Mouse (Mus musculus) thymus, postnatal 25 days (tissue): ENCODE measurements at regions not wholly inside any gene's neighbourhood (a gene's known extent, or its start where the extent isn't known, plus 50 kb on each side); places are given as distances from the start of the nearest gene placed in this dataset.

Experiments used
- DNase-seq: peaks from one replicate; pipeline ENCODE4 v3.0.0; 2022

DNA sequence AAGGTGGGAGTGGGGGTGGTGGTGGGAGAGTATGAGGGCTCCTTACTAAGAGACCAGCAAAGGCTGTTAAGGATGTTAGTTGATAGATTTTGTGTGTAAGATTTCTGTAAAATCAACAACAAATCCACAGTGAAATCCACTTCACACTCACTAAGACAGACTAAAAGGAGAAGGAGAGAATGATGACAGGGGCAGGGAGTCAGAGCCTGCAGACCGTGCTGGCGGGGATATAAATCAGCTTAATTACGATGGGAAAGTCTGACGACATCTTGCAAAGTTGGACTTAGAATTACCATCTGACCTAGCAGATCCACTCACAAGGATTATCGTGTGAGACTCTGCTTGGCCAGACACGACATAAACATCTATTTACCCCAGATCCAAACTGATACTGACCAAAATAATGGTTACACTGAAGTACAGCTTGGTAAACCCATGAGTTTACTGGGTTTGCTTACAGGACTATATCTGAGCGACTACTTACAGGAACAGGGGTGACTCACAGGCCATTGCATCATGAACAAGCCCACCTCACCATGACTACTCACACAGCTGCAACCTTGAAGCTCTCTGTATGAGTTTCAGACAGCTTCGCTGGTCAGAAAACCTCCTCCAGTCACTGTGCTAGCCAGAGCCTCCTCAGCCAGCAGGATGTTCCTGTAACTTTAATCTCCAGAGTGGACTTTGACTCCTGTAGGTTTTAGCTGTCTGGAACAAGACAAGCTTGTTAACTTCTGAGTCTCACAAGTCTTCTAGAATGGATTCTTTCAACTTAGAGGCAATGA is 50.5 kb upstream of the Ednra start:
- DNase-seq = no peak

DNA sequence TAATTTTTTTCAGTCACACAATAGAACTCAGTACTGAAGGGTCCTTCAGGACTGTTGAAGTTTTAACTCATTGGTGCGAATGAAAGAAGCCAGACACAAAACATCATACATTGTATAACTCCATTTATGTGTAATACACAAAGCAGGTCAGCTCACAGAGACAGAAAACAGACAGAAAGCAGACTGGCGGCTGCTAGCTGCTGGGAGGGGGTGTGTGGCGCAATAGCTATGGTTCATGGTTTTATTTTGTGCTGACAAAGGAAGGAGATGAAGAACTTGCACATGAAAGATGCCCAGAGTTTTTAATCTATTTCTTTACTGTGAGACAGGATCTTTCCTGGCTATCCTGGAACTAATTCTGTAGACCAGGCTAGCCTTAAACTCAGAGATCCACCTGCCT is 51.3 kb upstream of the Ednra start:
- DNase-seq = no peak

DNA sequence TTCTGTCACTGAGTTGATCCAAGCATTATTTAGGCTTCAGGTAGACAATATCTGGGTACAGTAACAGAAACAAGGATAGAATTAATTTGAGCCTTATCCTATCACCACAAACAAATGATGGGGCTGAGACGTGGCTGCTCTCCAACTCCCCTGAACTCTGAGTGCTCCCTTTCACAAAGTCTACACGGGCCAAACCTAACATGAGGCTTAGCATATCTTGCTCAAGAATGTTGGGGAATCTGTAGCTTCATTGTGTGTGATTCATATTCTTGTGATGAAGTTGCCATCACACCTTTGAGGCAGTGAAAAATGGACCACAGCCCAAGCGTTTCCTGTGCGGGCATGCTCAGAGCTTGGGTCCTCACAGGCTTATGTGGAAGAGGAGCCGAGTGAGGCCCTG is 53.3 kb upstream of the Ednra start:
- DNase-seq = no peak

DNA sequence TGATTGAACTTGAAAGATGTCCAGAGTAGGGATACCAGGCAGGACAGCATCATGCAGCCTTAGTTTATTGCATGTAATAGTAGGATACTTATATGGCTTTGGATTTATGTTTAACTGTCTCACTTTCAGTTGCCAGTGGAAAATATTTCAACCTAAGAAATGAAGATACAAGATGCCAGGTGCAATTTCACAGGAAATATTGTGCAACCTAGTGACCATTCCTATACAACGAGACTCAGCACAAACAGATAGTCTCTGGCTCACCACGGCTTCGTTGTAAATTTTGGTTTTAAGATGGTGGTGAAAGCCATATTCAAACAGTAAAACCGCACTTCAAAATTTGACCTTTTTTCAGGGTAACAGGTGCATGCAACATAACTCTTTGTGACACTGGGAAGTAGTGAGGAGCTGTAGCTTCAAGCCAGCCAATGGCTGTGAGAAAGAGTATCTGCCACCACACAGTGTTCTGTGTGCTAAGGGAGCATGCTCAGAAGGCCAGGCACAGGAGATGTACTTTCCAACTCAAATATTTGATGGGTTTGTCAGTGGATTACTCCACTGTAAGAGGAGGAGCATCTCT is 61.5 kb upstream of the Ednra start:
- DNase-seq = no peak

DNA sequence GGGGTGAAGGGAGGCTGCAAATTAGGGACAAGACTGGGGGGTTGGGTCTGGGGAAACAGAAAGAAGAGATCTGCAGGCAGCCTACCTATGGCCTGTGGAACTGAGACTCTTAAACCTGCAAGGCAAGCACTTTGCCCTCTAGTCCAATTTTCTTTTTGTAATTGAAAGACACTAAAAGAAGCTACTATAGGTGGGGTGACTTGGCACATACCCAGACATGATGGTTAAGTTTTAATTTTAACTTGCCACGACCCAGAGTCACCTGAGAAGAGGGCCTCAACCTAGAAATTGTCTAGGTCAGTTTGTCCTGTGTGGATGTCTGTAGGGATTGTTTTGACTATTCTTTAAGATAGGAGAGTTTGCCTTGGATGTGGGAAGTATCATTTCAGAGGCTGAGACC is 70.6 kb upstream of the Ednra start:
- no peak for DNase-seq

DNA sequence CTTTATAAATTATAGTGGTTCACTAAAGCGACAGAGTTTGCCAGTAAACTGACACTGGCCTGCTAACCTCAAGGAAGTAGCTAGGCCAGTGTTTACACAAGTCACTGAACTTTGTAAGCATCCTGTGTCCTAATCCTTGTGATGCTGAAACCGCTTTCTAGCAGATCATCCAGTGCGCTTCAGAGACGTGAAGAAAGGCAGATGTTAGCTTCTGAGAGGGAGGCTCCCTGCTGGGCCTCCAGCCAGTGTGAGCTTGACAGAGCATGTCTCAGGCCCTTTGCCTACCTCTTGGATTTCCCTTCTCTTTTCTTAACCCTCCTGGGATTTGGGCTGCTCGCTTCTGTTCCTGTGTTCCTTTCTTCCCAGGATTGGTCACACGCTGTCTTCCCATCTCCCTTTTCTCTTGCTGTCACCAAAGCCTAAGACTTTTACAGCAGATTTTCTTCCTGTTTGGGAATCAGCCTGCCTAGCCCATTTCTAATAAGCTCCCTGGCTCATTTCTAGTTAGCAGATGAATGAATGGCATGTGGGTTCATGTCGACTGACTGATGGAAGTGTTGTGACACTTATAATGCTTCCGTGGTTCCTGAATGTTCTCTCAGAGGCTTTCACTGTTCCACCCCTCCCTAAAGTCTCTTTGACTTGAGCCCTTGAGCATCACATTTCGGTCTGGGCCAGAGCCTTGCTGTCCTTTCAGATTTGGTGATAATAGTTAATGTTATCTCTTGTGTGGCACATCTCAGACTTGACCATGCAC is 79.1 kb upstream of the Ednra start:
- no peak for DNase-seq

DNA sequence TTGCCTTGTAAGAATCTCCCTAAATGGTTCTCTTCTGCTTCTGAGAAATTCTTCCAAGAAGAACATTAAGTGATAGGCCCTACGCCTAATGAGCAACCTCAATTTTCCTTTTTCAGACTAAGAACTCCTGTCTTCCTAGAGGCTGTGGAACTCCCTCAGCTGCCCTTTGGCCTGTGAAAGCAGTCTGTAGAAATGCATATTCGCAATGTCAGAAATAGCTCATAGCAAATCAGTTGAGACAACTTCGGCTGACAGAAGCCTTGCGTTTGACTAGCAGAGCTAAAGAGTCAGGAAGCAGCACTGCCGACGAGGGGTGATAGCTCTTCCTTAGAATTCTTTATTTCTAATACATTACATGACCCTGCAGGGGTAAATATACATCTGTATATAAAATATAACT is 80.3 kb upstream of the Ednra start:
- DNase-seq = no peak

DNA sequence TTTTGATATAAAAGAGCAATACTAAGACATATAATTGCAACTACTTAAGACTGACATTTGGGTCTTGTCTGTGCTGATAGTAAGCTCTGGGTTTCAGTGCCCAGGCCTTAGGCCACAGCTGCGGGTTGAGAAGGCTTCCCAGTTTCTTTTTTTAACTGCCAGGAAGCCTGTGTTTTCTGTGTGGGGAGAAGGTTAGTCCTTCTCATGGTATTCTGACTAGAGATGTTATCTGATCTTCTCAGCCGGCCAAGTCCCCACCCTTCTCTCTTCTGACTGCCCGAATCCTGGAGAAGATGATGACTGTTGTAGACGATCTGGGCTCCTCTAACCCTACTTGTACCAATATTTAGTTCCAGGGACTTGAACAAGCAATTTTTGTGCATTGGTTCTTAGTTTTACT is 80.7 kb upstream of the Ednra start:
- no peak for DNase-seq

DNA sequence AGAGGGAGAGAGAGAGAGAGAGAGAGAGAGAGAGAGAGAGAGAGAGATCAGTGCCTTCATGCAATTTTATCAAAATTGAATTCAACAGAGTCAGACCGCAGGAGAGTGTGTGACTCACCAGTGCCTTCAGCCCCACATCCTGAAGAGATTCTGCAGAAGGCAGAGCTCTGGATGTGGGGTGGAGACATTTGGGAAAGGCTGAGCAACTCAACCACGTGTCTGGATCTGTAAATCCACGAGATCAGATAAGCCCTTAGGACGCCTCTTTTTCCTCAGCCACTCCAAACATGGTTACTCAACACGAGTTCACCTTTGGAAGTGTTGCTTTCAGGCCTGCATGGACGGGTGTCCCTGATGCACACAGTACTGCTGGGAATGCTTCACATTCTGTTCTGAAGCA is 81.4 kb upstream of the Ednra start:
- DNase-seq = no peak

DNA sequence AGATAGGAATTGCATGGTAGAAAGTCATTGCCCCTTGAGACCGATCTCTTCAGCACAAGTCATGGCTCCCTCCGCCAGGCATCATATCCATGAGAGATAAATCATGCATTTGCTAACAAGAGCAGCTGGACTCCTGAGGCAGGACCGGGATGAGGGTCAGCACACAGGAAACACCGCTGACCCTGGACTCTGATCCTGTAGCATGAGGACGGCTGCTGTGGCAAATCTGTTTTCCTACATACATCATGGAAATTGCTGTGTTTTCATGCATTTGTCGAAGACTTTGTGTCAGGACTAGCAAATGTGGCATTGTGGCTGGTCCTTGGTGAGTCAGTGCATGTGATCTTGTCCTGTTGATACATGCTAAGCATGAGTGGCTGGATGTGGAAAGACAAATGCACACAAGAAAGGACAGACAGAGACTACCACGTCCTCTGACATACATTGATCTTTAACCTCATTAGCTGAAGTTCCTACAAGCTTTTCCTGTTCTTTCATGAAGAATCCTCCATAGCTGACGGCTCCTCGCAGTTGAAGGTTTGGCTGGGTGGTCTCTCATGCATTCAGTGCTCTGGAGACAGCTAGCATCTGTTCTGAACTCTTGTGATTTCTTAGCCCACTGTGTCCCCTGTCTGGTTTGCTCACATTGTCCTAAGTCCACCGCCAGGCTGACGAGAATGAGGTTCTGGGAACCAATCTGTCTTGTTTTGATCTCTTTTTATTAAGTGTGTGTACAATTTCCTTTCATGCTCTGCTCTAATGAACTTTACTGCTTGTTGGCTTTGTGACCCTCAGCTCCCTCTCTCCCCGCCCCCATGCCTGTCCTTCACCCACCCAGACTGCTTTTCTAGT is 90.8 kb upstream of the Ednra start:
- DNase-seq = no peak

DNA sequence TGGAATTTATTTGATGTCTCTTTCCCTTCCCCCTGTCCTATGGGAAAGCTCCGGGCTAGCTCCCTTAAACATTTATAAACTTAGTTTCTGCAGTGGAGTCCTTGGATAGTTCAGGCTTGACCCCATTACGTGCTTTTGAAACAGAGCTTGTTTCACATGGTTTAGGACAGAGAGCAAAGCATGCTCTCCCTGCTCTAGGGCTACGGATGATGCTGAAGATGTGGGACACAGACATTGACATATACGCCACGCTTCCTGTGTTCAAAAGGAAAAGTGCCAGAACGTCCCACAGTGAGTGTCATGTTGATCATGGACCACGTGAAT is 91.3 kb upstream of the Ednra start:
- DNase-seq = no peak

DNA sequence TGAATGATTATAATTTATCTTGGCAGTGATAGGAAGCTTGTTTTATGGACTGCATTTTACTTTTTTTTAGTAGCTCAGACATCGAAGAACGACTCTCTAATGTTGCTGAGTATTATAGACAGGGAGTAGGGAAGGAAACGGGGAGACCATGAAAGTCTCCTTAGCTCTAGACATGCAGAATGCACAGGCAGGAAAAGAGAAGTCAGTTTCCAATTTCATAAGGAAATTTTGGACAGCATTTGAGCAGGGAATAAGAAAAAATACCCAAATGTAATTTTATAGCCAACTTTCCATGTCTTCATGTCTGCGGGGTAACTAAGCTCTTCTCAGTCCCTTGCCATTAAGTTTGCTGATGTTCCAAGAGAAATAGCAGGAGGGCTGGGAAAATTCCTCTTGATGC is 92.0 kb upstream of the Ednra start:
- DNase-seq = no peak

DNA sequence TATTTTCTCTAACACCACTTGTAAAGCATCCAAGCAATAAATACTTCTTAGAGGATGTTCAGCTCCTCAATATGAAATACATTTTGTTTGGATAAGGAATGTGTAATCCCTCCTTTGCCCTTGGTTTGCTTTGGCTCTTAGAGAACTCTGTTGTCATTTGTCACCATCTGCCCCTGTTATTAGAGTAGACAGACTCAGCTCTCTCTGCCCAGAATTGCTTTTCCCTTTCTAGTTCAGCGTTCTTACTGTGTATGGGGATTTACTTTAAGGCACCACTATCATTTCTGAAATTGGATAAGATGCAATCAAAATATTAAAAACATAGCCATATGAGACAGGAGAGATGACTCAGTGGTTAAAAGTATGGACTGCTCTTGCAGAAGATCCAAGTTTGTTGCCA is 101.5 kb upstream of the Ednra start:
- no peak for DNase-seq

DNA sequence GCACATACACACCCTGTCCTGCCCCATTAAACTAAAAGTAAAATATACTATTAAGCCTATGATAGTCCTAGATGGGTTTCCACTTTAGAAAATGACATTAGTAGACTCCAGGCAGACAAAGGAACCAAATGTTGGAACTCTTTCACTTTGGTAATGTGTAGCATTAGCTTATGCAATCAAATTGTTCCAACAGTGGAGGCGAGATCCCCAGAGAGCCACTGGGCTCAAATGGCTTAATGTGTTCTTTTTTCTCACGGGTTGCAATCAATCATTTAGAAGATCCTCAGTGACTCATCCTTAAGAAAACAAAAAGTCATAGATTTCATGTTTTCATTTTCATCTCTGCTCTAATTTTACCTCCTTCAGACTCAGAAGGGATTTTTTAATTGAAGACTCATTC is 102.0 kb upstream of the Ednra start:
- DNase-seq = no peak

DNA sequence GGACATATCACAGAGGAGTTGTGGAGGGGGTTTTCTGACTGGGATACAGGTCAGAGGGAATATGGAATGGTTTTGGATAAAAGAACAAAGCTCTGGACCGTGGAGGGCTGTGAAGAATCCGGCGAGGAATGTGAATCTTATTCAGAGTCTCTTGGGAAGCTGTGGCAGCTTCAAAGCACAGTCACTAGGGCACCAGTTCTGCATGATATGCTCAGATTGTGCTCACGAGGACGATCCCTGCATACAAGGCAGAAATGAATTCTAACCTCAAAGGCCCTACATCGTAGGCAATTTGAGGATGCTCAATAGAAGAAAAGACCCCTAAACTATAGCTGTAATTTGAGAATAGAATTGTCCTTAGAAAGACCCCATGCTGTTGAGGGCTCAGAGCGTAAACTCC is 103.8 kb upstream of the Ednra start:
- no peak for DNase-seq

DNA sequence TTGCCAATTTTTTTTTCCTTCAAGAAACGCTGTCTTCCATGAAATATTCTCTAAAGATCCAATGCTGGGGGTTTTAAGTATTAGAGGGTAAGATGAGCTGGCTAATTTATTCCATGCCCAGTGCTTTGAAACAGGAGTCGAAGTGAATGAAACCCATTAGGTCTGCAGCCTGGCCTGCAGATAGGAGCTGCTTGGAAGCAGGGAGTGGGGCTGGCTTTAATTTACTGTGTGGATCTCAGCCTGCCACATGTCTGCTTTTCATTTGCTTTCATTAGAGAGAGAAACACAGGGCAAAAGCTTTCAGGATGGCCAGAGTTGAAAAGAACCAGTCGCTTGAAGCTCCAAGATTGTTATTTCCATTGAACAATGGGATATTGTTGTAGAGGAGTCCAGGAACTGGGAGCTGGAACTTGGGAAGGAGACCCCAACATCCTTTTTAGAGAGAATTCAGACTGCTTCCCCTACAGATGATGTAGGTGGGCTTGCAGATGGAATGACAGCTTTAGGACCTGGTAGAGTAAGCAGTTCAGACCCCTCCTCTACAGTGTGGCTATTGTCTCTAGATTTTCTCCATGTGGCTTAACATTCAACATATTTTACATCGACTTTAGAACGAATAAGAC is 105.0 kb upstream of the Ednra start:
- DNase-seq = no peak

DNA sequence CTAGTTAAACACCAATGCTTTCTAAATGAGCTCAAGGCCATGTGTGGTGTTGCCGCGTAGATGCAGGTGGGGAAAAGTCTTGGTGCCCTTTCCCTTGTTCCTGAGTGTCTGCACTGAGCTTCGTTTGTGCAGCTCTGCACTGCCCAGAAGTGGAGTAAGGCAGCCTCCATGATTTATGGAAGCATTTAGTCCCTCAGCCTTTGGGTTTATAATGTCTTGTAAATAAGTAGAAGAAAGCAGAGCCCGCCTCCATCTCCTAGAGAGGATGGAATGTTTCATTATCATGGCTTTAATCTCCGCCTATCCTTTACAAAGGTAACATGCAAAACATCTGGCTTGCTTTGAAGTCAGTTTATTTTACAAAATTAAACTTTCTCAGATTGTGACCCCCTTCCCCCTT is 105.5 kb upstream of the Ednra start:
- no peak for DNase-seq

DNA sequence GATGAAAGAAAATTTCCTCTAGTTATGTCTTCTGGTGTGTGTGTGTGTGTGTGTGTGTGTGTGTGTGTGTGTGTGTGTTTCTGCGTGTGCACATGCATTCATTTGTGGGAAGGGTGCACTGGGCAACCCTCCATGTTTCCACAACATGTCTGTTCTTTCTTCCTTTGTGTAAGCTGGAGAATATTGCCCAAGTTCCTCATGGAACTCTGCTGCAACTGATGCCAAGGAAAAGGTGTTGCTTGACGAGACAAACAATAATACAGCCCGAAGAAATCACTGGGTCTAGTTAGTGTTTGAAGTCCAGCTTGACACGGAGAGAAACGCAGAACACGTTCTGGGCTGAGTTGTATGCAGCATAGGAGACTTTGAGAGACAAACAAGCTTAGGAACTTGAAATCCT is 110.0 kb upstream of the Ednra start:
- no peak for DNase-seq

DNA sequence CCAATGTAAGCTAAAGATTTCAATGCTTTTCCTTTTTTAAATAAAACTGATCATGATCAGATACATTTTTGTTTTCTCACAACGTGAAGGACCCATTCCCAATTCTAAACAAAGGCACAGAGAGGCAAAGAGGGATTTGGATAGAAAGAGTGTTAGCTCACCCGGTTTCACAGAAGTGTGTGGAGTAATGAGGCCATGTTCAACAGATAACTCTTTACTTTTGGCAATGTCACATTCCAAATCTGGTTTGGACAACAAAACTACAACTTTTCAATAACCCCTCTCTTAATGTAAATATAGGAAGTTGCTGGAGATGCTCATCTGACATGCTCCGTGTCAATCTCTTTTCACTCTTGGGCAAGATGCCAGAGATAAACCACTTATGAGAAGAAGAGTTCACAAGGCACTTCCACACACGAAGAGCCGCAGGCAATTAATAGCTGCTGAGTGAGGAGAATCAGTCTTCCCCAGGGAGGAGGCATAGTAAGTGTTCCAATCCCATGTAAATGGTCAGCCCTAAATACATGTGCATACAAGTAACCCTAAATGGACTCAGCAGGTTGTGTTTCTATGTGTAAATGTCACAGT is 112.7 kb upstream of the Ednra start:
- no peak for DNase-seq

DNA sequence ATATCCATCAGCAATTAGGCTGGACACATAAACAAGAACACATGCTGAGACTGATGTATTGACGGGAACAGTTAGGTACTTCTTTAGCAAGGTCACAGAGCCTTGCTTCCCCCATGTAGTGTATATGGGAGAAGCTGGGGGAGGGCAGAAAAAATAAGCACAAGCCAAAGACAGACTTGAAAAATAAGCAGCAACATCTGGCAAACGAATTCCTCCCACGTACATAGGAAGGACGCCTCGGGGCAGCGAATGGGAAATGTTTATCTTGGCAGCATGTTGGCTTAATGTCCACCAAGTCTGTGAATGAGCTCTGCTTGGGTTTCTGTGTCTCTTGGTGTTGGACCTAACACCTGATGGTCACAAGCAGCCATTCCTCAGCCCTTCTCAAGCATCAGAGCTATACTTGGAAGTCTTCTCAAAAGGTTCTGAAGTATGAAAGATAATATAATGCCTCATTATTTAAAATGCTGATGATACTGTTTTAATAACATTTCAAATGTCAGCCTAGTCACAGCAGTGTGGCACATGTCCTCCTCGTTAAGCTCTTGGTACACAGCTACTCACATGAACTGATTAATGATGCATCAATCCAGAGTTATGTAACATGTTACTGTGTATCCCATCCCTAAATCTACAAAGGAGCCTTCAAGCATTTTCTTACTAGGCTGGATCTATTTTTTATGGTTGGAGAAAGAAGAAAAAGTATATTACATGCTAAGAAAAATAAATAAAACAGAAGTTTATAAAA is 118.3 kb upstream of the Ednra start:
- DNase-seq = no peak

DNA sequence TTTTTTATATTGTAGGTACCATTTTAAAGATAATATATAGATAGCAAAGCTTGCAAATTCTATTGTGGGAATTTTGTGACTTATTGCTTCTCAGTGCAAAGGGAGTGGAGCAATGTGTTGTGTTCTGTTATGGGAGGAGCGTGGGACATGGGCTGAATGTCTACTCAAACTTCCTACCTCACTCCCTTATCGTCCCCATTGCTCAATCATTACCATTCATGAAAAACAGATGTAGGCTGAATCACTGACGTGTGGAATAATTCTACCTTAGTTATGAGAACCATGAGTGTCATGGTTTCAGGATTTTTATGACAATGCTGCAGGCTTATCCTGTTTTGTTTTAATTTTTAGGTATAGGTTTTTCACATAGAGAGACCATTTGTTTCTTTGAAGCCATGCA is 119.0 kb upstream of the Ednra start:
- DNase-seq = no peak

DNA sequence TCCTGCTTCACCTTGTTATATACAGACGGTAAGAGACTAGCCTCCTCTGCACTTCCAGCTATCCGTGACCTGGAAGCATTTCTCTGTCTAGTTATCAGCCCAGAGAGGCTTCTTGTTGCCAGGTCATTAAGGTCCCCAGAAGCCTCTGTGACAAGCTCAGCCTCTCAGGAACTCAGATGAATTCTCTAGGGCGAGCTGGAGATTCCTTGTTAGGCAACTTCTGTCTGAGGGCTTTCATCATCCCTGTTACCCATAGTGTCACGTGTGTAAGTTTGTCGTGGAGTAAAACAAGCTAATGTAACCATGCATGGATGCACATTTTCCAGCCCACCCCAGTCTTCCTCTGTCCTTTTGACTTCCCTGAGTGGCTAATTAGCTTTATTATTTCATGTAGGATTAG is 126.3 kb upstream of the Ednra start:
- no peak for DNase-seq
